Mouse (Mus musculus) MEL (cell line): ENCODE data around the gene Pkd1l1. TPM values are rescaled to one million over a fixed set of nuclear protein-coding genes. Genes with fewer than 3 reads are reported as not detected.

Source experiments
- DNase-seq: peaks from one replicate; pipeline ENCODE4 v3.0.0; 2011; ENCODE audit warnings: low read depth, low spot score
- H3K27ac ChIP-seq: 2 replicates; pipeline ENCODE4 v1.5.1; 2012; ENCODE audit warnings: low read depth, mild to moderate bottlenecking, control low read depth, low read length, moderate library complexity; ENCODE audit not compliant: control insufficient read depth
- H3K27me3 ChIP-seq, 2 experiments: fragments of 150-350 bp in 1 of 2; sonication (generic) in 1 of 2; 2 replicates each; pipeline ENCODE4 v1.6.1; 2012; ENCODE audit warnings: low read length in 2 of 2, mild to moderate bottlenecking in 2 of 2, improper control_type of control experiment in 1 of 2, moderate library complexity in 1 of 2; ENCODE audit not compliant: insufficient read depth in 2 of 2, control insufficient read depth in 1 of 2
- H3K36me3 ChIP-seq, 2 experiments: 2 replicates each; pipeline ENCODE4 v1.6.1; 2012 to 2014; ENCODE audit warnings: low read length in 2 of 2, improper control_type of control experiment in 1 of 2, inconsistent platforms in 1 of 2, mild to moderate bottlenecking in 1 of 2; ENCODE audit not compliant: insufficient read depth in 2 of 2, control insufficient read depth in 1 of 2
- H3K4me1 ChIP-seq, 2 experiments: fragments of 150-350 bp in 1 of 2; sonication (generic) in 1 of 2; 2 replicates each; pipeline ENCODE4 v1.6.1; 2012; ENCODE audit warnings: low read length in 2 of 2, improper control_type of control experiment in 1 of 2, mild to moderate bottlenecking in 1 of 2; ENCODE audit not compliant: insufficient read depth in 2 of 2, control insufficient read depth in 1 of 2
- H3K4me3 ChIP-seq, 2 experiments: fragments of 150-350 bp in 1 of 2; sonication (generic) in 1 of 2; 2 replicates each; pipeline ENCODE4 v1.5.1; 2012; ENCODE audit warnings: low read depth in 2 of 2, low read length in 2 of 2, mild to moderate bottlenecking in 2 of 2, moderate library complexity in 2 of 2, control low read depth in 1 of 2, improper control_type of control experiment in 1 of 2; ENCODE audit not compliant: control insufficient read depth in 1 of 2, insufficient read depth in 1 of 2
- H3K79me2 ChIP-seq: 2 replicates; pipeline ENCODE4 v1.6.1; 2012; ENCODE audit warnings: mild to moderate bottlenecking, low read length, moderate library complexity; ENCODE audit not compliant: control insufficient read depth, poor library complexity, insufficient read depth
- H3K9ac ChIP-seq: 2 replicates; pipeline ENCODE4 v1.6.1; 2012; ENCODE audit warnings: low read depth, mild to moderate bottlenecking, control low read depth, low read length, moderate library complexity; ENCODE audit not compliant: control insufficient read depth, poor library complexity, severe bottlenecking
- H3K9me3 ChIP-seq: fragments of 150-350 bp; sonication (generic); replicated peaks from 2 replicates; pipeline ENCODE4 v1.6.1; 2012; ENCODE audit warnings: mild to moderate bottlenecking, low read length, improper control_type of control experiment, moderate library complexity; ENCODE audit not compliant: insufficient read depth
- BHLHE40 ChIP-seq: IDR thresholded peaks from 2 replicates; pipeline ENCODE4 v1.6.1; 2012; ENCODE audit warnings: low read depth, mild to moderate bottlenecking, inconsistent platforms, low read length, improper control_type of control experiment, borderline replicate concordance
- CHD1 ChIP-seq: IDR thresholded peaks from 2 replicates; pipeline ENCODE4 v1.6.1; 2012; ENCODE audit warnings: low read depth, mild to moderate bottlenecking, inconsistent platforms, low read length, improper control_type of control experiment
- CTCF ChIP-seq, 3 experiments: IDR thresholded peaks in 2 of 3; conservative IDR thresholded peaks in 1 of 3; 2 replicates each; pipeline ENCODE4 v1.5.1; 2011 to 2012; ENCODE audit warnings: low read length in 3 of 3, low read depth in 2 of 3, mild to moderate bottlenecking in 2 of 3, improper control_type of control experiment in 1 of 3, inconsistent platforms in 1 of 3, mixed read lengths in 1 of 3, moderate library complexity in 1 of 3; ENCODE audit not compliant: control insufficient read depth in 1 of 3, insufficient read depth in 1 of 3, poor library complexity in 1 of 3, severe bottlenecking in 1 of 3
- E2F4 ChIP-seq: IDR thresholded peaks from 2 replicates; pipeline ENCODE4 v1.6.1; 2011; ENCODE audit warnings: low read depth, low read length, improper control_type of control experiment, borderline replicate concordance
- EP300 ChIP-seq, 2 experiments: IDR thresholded peaks; 2 replicates each; pipeline ENCODE4 v1.6.1; 2011; ENCODE audit warnings: improper control_type of control experiment in 2 of 2, low read length in 2 of 2, low read depth in 1 of 2, mild to moderate bottlenecking in 1 of 2
- MAFK ChIP-seq: IDR thresholded peaks from 2 replicates; pipeline ENCODE4 v1.6.1; 2011; ENCODE audit warnings: low read depth, mild to moderate bottlenecking, low read length, improper control_type of control experiment, borderline replicate concordance
- MAX ChIP-seq: IDR thresholded peaks from 2 replicates; pipeline ENCODE4 v1.6.1; 2011; ENCODE audit warnings: low read length, improper control_type of control experiment
- MAZ ChIP-seq: IDR thresholded peaks from 2 replicates; pipeline ENCODE4 v1.6.1; 2012; ENCODE audit warnings: low read depth, mild to moderate bottlenecking, inconsistent platforms, low read length, improper control_type of control experiment
- MYB ChIP-seq: IDR thresholded peaks from 2 replicates; pipeline ENCODE4 v1.6.1; 2011; ENCODE audit warnings: mild to moderate bottlenecking, low read depth, low read length, improper control_type of control experiment
- MYC ChIP-seq: IDR thresholded peaks from 2 replicates; pipeline ENCODE4 v1.6.1; 2011; ENCODE audit warnings: low read depth, mild to moderate bottlenecking, low read length, improper control_type of control experiment, moderate library complexity
- NELFE ChIP-seq: IDR thresholded peaks from 2 replicates; pipeline ENCODE4 v1.6.1; 2011; ENCODE audit warnings: low read depth, low read length, improper control_type of control experiment
- RAD21 ChIP-seq: IDR thresholded peaks from 2 replicates; pipeline ENCODE4 v1.6.1; 2011; ENCODE audit warnings: mild to moderate bottlenecking, low read depth, low read length, improper control_type of control experiment
- SMC3 ChIP-seq: IDR thresholded peaks from 2 replicates; pipeline ENCODE4 v1.6.1; 2011; ENCODE audit warnings: low read depth, low read length, improper control_type of control experiment
- TAL1 ChIP-seq: IDR thresholded peaks from 2 replicates; pipeline ENCODE4 v1.6.1; 2012; ENCODE audit warnings: mild to moderate bottlenecking, inconsistent platforms, low read length, moderate library complexity, mixed read lengths
- TBP ChIP-seq: IDR thresholded peaks from 2 replicates; pipeline ENCODE4 v1.8.0; 2011; ENCODE audit warnings: low read depth, low read length, improper control_type of control experiment
- TCF12 ChIP-seq: IDR thresholded peaks from 2 replicates; pipeline ENCODE4 v1.6.1; 2014; ENCODE audit warnings: low read depth, mild to moderate bottlenecking, inconsistent platforms, low read length, improper control_type of control experiment, moderate library complexity
- USF2 ChIP-seq, 2 experiments: IDR thresholded peaks; 2 replicates each; pipeline ENCODE4 v1.6.1; 2011 to 2012; ENCODE audit warnings: improper control_type of control experiment in 2 of 2, low read length in 2 of 2, borderline replicate concordance in 1 of 2, inconsistent platforms in 1 of 2, low read depth in 1 of 2, mild to moderate bottlenecking in 1 of 2; ENCODE audit not compliant: insufficient read depth in 1 of 2
- ZC3H11A ChIP-seq: IDR thresholded peaks from 2 replicates; pipeline ENCODE4 v1.6.1; 2012; ENCODE audit warnings: low read depth, mild to moderate bottlenecking, inconsistent platforms, low read length, improper control_type of control experiment
- ZMIZ1 ChIP-seq: IDR thresholded peaks from 2 replicates; pipeline ENCODE4 v1.6.1; 2012; ENCODE audit warnings: low read depth, mild to moderate bottlenecking, inconsistent platforms, low read length, improper control_type of control experiment, moderate library complexity
- polyA plus RNA-seq, 2 experiments: library from polyadenylated mRNA; stranded (reverse) in 1 of 2; unstranded in 1 of 2; fragments of >175 nt in 1 of 2; fragments of >200 nt in 1 of 2; gene quantifications; 2 replicates each; pipeline versions ENCODE4 v1.2.1 to v1.2.4; 2012; ENCODE audit warnings: low replicate concordance in 2 of 2, low read depth in 1 of 2; ENCODE audit not compliant: insufficient read length in 2 of 2, insufficient read depth in 1 of 2, missing spikeins in 1 of 2
- total RNA-seq: library from RNA; depleted of rRNA; stranded (reverse); fragments of 300-350 nt; gene quantifications from 2 replicates; pipeline ENCODE4 v1.2.3, GENCODE M21; 2012

Gene Pkd1l1
- total and polyA plus RNA-seq, 3 experiments = not detected

DNA sequence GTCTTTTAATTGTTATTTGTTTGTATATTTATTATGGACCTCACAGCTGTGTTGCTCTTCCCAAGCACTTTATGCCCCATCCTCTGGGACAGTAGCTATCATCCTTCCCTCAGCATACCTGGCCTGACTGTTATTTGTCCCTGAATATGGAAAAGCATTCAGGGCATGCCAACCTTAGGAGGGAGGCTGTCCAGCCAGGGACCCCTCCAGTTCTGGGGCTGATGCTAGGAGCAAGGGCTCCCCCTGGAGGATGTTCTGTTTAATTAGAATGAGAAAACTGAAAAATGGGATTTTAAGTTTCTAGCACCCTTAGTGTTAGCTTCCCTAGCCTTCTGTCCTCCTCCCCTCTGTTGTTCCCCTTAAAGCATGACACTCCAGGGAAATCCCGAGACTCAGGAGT is 17.4 kb downstream of the Pkd1l1 start:
- TF ChIP-seq E2F4 = no peak
- no peak for TF ChIP-seq MYB
- no peak for TF ChIP-seq MAFK
- TF ChIP-seq ZC3H11A = 0 out of 2 replicates have a peak, but pooled peaks have one; percentile 12
- peak; percentile 38 to 59 (median 58) for TF ChIP-seq CTCF (IDR thresholded peaks at IDR 0.05 in 2 of 3, conservative IDR thresholded peaks at IDR 0.05 in 1 of 3; ENCODE audit: control insufficient read depth in 1 of 3, insufficient read depth in 1 of 3, low read depth in 2 of 3, low read length in 3 of 3, poor library complexity in 1 of 3, severe bottlenecking in 1 of 3)
- peak; percentile 60 for TF ChIP-seq RAD21
- TF ChIP-seq MYC = no peak
- no peak for TF ChIP-seq MAZ
- TF ChIP-seq ZMIZ1 = no peak
- peak; percentile 49 for TF ChIP-seq SMC3
- no peak for TF ChIP-seq CHD1
- Histone ChIP-seq H3K79me2 (no peaks in the 10 kb centered on the region), H3K4me1 (no peaks in the 10 kb centered on the region), H3K27ac (no peak overlapping the region), H3K36me3 (no peaks in the 10 kb centered on the region), H3K9me3 (no peaks in the 10 kb centered on the region), H3K27me3 (no peaks in the 10 kb centered on the region), H3K9ac (no peak overlapping the region), H3K4me3 (no peak overlapping the region)
- peak; percentile 33 for DNase-seq

DNA sequence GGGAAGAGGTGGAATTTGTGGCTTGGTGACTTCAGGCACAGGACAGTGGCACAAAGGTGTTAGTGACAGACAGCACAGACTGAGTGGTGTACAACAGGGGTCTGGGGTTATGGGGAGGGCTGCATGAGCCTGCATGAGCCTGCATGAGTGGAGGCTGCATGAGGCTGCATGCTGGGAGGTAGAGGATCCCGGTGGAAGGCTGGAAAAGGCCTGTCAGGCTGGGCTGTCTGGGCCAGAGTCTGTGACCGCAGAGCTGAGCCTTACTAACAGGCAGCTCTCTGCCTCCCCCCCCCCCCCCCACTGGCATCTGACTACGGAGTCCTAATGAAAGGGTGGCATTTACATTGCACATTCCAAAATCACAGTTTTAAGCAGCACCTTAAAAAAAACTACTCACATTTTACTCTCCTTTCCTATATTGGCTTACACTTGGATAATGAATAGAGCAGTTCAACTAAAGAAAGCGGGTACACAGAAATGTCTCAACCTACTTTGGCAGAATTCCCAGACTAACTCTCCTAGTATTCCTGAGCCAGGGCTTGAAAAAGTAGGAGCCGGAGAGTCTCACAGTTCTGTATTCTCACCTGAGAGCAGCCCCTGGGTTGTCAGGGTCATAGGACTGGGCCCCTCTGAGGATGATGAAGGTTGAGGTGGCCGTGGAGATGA is 23.2 kb downstream of the Pkd1l1 start:
- Histone ChIP-seq H3K4me1 (no peaks in the 10 kb centered on the region), H3K4me3 (no peak overlapping the region), H3K27me3 (no peaks in the 10 kb centered on the region), H3K36me3 (no peaks in the 10 kb centered on the region), H3K79me2 (no peaks in the 10 kb centered on the region), H3K9me3 (no peaks in the 10 kb centered on the region), H3K27ac (no peak overlapping the region), H3K9ac (no peak overlapping the region)
- no peak for DNase-seq
- no peak for TF ChIP-seq NELFE
- TF ChIP-seq EP300 (IDR thresholded peaks at IDR 0.05; ENCODE audit: low read depth in 1 of 2, low read length in 2 of 2) = no peak
- no peak for TF ChIP-seq MAX
- TF ChIP-seq TCF12 = no peak
- no peak for TF ChIP-seq MYC
- no peak for TF ChIP-seq E2F4
- TF ChIP-seq TBP = no peak
- TF ChIP-seq USF2 (IDR thresholded peaks at IDR 0.05; ENCODE audit: borderline replicate concordance in 1 of 2, insufficient read depth in 1 of 2, low read depth in 1 of 2, low read length in 2 of 2) = no peak
- TF ChIP-seq BHLHE40 = no peak
- TF ChIP-seq TAL1 = no peak
